Mouse (Mus musculus) right cerebral cortex, postnatal 36 days (tissue): ENCODE data around the gene Kif1c.
A peak's percentile ranks its signal among the peaks of the same experiment; 100 is the strongest.

Experiments
- DNase-seq, 2 experiments: peaks; one replicate each; pipeline ENCODE4 v3.0.0; 2022; ENCODE audit warnings: low spot score in 2 of 2, mixed read lengths in 1 of 2

Kif1c gene

GRCm38 (mm10) chr11:70699722-70700556 is at the start of gene Kif1c, which contains the start of gene Inca1:
Kif1c (plus strand) TSS chr11:70700548.
Inca1 (minus strand) TSS chr11:70700155.
- peak; percentile 89 for DNase-seq

- no peak for DNase-seq
Measured at GRCm38 (mm10) chr11:70651391-70651790, 49.0 kb upstream of the Kif1c start.

DNA sequence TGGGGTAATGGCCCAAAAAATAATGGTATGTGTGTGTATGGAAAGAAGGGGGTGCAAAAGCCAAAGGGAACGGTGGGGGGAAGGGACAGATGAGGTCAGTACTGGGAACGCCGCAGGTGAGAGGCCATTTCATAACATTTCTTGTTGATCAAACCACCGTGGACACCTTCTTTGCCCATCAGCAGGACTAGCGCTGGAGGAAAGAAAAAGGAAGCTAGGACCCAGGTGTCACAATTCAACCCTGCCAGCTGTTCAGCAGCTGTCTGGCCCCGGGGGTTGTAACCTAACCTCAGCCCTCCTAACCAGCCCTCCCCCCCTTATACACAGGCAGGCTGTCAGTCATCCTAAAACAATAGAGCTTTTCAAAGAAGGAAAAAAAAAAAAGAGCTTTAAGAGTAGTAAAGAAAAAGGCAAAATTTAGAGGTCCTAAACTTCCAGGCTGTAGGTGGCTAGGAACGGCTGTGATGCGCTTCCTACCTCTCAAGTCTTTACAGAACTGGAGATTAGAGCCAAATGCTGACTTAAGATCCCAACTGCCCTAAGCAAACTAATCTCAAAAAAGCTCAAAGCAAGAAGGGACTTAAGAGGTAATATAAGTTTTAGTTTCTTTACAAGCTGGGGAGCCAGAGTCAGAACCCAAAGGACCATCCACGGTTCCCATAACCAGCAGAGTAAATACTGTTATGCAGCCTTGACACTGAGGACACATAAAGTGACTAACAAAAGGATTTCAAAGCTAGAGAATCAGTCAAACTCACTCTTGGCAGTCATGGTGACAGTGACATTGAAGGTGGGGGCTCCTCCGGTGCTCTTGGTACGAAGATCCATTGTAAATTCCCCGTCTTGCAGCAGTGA is 48.1 kb upstream of the Kif1c start:
- no peak for DNase-seq

- no peak for DNase-seq
Measured at GRCm38 (mm10) chr11:70652884-70653344, 47.4 kb upstream of the Kif1c start.

DNA sequence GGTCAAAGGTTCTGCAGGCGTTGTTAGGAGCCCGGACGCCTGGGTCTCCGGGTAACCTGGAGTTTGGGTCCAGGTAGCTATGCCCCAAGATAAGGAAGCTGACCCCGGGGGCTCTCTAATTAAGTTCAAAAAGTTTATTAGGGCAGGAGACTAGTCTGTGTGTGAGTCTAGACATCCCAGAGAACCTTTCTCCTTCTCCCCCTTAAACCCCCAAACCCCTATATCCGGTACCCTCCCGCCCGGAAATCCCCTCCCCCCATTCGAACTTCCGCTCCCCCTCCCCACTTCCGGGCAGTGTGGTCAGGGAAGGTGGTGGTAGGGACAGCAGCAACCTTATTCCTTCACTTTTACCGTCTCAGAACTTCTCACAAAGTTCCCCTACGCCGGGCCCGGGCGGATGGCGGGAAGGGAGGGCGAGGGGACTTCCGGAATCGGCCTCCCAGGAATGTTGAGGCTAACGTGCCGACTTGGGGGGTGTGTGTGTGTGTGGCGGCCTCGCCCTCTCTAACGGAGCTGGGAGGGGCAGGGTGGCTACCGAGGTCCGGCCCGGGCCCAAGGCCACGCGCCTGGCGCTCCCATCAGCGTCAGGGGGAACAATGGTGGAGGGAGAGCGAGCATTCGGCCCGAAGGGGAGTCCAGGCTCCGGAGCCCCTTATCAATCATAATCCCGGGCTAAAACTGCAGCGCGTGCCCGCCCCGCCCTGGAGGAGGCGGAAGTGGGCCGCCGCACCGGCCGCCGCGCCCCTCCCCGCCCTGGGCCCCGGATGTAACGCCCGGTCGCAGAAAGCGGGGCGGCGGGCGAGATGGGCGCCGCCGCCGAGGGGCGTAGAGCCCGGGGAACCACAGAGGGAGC is 46.8 kb upstream of the Kif1c start:
- no peak for DNase-seq

DNA sequence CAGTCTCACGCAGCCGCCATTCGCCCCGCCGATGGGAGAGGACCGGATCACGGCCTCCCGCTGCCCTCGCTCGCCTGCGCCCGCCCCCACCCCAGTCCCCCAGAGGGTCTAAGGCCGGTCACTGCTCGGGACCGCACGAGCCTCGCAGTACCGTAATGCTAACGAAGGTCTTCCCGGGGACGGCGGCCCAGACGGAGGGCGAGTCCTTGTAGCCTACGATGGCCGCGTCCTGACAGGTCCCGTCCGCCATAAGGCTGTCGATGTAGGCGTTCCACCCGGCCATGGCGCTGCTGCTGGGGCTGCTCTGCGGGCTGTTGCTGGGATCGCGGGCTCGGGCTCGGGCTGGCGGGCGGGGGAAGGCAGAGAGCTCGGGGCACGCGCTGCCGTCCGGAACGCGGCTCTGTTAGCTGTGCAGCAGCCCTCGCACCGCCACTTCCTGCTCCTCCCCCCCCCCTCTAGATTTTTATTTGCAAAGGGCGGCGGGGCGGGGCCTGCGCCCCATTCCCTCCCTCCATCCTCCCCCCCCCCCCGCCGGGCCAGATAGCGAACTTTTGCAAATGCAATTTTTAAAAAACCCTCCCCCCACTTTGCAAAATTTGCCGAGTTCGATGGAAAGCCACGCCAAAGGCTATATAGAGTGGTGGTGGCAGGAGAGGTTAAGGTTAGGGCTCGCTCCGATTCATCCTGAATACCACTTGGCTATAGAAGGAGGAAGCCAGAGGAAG is 46.0 kb upstream of the Kif1c start, which contains the start of gene Pfn1:
Gene Pfn1 (minus strand): TSS at position 447 of the 725 bp plus-strand sequence.
- DNase-seq = peak; percentile 59 to 66

DNA sequence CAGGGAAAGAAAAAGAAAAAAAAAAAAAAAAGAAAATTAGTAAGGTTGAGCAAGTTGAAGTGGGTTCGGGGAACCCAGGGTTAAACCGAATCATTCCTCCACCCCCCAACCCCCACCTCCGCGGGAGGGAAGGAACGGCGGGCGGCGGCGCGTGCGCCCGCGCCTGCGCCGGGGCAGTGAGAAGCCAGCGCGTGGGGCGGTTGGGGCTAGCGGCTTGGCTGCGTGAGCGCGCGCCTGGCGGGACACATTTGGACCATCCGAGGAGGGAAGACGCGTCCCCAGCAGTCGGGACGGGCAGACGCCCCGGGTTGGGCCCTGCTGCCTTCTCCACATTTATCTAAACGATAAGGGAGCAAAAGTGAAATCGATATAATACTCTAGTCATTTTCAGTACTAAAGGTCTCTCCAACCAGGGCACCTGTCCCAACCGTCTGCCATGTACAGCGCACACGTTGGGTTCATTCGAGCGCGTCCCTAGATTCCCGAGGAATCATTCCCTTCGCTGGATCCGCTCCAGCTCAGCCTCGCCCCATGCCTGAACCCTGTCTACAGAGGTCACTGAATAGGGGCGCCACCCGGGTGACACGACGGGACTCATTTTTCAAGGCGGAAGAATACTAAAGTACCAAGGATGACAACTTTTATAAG is 45.3 kb upstream of the Kif1c start:
- DNase-seq = peak; percentile 59 to 60

GRCm38 (mm10) chr11:70655571-70656455 is 44.5 kb upstream of the Kif1c start:
- DNase-seq = no peak

- no peak for DNase-seq
Measured at GRCm38 (mm10) chr11:70656456-70656927, 43.9 kb upstream of the Kif1c start.

- no peak for DNase-seq
Measured at GRCm38 (mm10) chr11:70656964-70657363, 43.4 kb upstream of the Kif1c start, which contains the start of gene Eno3. Eno3 (plus strand) TSS chr11:70657202.

DNA sequence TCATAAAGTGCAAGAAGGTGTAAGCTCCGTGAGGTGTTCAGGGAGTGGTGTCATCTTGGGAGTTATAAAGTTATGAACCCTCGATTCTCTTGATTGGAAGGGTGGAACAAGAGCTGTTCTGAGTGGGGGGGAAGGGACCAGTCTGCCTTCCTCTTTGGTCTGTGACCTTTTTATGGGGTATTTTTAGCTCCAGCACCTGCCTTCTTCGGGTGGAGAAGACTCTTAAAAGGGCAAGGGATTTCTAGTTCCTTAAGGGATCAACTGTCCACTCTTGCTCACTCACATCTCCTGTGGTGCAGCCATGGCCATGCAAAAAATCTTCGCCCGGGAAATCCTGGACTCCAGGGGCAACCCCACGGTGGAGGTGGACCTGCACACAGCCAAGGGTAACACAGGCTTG is 42.8 kb upstream of the Kif1c start:
- DNase-seq = no peak

GRCm38 (mm10) chr11:70657991-70658390 is 42.4 kb upstream of the Kif1c start:
- no peak for DNase-seq

GRCm38 (mm10) chr11:70658521-70658920 is 41.8 kb upstream of the Kif1c start:
- no peak for DNase-seq

DNA sequence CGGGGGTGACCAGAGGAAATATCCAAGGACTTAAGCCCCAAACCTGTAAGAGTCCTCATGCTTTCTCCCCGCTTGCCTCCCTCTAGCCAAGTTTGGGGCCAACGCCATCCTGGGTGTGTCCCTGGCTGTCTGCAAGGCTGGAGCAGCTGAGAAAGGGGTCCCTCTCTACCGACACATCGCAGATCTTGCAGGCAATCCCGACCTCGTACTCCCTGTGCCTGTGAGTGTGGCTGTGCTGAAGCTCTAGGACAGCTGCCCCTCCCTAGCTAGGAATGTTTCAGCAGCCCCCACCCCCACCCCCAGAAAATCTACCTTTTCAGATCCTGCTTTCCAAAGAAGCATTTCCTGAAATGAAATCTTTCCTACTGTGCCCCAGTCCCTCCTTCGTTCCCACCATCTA is 41.4 kb upstream of the Kif1c start:
- no peak for DNase-seq

DNA sequence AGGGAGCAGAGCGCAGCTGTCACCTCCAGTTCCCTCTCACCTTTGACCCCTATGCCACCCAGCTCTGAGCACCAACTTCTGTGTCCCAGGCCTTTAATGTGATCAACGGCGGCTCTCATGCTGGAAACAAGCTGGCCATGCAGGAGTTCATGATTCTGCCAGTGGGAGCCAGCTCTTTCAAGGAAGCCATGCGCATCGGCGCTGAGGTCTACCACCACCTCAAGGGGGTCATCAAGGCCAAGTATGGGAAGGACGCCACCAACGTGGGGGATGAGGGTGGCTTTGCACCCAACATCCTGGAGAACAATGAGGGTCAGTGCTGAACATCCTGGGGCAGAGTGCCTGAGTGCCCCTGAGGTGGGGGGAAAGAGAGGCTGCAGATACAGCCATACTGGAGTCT is 39.8 kb upstream of the Kif1c start:
- no peak for DNase-seq

- no peak for DNase-seq
Measured at GRCm38 (mm10) chr11:70663101-70663500, 37.2 kb upstream of the Kif1c start.

DNA sequence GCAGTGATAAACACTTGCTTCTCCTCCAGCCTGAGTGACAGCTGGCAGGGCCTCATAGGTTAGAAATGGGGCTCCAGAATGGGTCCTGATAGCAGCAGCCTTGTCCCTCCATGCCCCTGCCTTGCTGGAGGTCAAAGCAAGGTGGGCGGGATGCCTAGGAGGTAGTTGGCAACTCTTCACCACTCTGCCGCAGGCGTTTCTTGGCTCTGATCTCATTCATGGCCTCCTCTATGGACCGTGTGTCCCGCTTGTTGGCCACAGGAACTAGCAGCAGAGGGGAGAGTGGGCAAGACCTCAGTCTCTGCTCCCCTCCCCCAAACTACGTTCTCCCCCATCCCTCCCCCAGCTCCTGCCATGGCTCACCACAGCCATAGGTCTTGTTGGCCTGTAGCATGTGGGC is 36.4 kb upstream of the Kif1c start:
- DNase-seq = no peak

DNA sequence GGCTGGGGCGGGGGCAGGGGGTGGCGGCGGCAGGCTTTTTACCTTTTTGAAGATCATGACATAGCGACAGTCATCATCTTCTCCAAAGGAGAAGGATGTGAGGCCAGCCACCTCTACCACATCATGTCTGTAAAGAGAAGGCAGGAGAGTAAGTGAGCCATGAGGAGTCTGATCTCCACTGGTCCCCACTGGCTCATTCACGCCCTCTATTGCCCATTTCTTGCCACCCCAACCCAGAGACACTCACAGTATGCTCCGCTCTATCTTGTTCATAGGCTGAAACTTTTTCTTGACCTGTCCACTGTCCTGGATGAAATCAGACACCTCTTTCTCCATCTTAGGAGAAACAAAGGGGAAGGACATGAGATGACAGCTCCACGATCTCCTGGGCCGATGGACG is 35.6 kb upstream of the Kif1c start:
- no peak for DNase-seq

DNA sequence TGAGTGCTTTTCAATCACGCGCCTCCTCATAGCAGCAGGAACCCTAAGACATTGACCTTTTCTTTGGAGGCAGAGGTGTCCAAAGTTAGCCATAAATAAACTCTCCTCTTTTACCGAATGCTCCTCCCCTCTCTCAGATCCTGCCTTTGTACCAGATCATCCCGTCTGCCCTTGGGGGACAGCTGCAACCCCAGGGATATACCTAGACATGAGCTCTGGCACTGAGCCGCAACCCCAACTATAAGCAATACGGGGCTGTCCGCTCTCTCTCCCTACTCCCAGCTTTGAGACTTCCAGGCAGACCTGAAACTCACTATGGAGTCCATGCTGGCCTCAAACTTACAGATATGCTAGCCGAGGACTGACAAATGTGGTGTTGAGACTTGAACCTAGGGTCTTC is 33.7 kb upstream of the Kif1c start:
- no peak for DNase-seq
